Mouse (Mus musculus): Measurements from ENCODE around the gene Apoh. TPM values are rescaled to one million over a fixed set of nuclear protein-coding genes. Genes with fewer than 3 reads are reported as not detected.

Gene Apoh
- total and polyA plus RNA-seq, 3 experiments, result 0.95 TPM; not detected in 2

DNA sequence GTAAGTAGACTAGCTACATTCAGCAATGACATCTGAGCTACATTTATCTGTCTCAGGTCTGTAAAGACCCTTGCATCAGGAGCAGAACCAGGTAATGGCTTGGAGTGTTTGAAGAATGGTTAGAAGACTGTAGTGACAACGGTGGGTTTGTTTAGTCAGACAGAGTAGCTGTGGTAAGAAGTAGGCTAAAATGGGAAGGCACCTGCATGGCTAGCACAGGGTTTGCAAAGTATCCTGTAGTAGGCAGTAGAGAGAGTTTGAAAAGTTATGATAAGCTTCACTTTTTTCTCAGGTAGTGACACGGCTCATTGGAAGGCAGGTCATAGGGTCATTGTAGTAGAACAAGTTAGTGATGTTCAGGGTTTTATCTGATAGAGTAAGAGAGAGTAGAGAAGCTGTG, 85.9 kb downstream of the Apoh start:
- no peak overlapping the region for H3K9ac ChIP-seq (ENCODE audit: insufficient read depth, low read depth)
- dilution Hi-C loops (cut with MboI; ENCODE audit: extremely low pct_ligation_motif_present, extremely low pct_unique_long_range_greater_than_20kb, low sequenced_read_pairs), result no loop called here
- H3K9me3 ChIP-seq (replicated peaks; ENCODE audit: low read length), result no peaks in the 10 kb centered on the region
- H3K4me1 ChIP-seq (ENCODE audit: control insufficient read depth in 1 of 2, insufficient read depth in 2 of 2), result peaks cover 0 to 14% of the 10 kb centered on the region in 2 experiments; a peak in 3 of 4 replicates
- in situ Hi-C loops (cut with MboI; ENCODE audit: low pct_ligation_motif_present, low pct_unique_long_range_greater_than_20kb, low sequenced_read_pairs), result no loop called here
- TF ChIP-seq RAD21 (IDR thresholded peaks at IDR 0.05; ENCODE audit: low read depth, low read length) (peak; percentile 5; the same call in 1 of the 2 replicates), CTCF (conservative IDR thresholded peaks at IDR 0.05 in 1 of 2, IDR thresholded peaks at IDR 0.05 in 1 of 2; ENCODE audit: low read depth in 2 of 2, low read length in 2 of 2) (peak; percentile 39 to 54; a peak in 3 of 4 replicates), POLR2AphosphoS2 (IDR thresholded peaks at IDR 0.05; ENCODE audit: low read depth, low read length) (no peak)
- H3K27me3 ChIP-seq (replicated peaks), result peaks cover 29% of the 10 kb centered on the region
- H3K4me2 ChIP-seq (ENCODE audit: insufficient read depth, low read depth, poor library complexity, severe bottlenecking), result no peak overlapping the region
- DNase-seq (ENCODE audit: extremely low read depth), result peak; percentile 23
- no peaks in the 10 kb centered on the region for H3K79me2 ChIP-seq (replicated peaks; ENCODE audit: control insufficient read depth, extremely low read depth, insufficient read depth, poor library complexity, severe bottlenecking)
- no peak overlapping the region for H3K27ac ChIP-seq (ENCODE audit: insufficient read depth, low read depth)
- no peaks in the 10 kb centered on the region for H3K36me3 ChIP-seq (replicated peaks in 1 of 2; ENCODE audit: control insufficient read depth in 1 of 2, insufficient read depth in 1 of 2, low read length in 1 of 2)
- H3K4me3 ChIP-seq (replicated peaks in 1 of 3; ENCODE audit: low read depth in 2 of 3, low read length in 2 of 3, poor library complexity in 1 of 3), result no peak overlapping the region

GRCm38 (mm10) chr11:108443893-108444563, 100.9 kb downstream of the Apoh start:
- Histone ChIP-seq H3K4me2 (ENCODE audit: insufficient read depth, low read depth, poor library complexity, severe bottlenecking) (no peak overlapping the region), H3K27me3 (replicated peaks) (no peaks in the 10 kb centered on the region), H3K36me3 (replicated peaks in 1 of 2; ENCODE audit: control insufficient read depth in 1 of 2, insufficient read depth in 1 of 2, low read length in 1 of 2) (no peaks in the 10 kb centered on the region), H3K27ac (ENCODE audit: insufficient read depth, low read depth) (no peak overlapping the region), H3K9me3 (replicated peaks; ENCODE audit: low read length) (no peaks in the 10 kb centered on the region), H3K9ac (ENCODE audit: insufficient read depth, low read depth) (no peak overlapping the region), H3K79me2 (replicated peaks; ENCODE audit: control insufficient read depth, extremely low read depth, insufficient read depth, poor library complexity, severe bottlenecking) (no peaks in the 10 kb centered on the region), H3K4me3 (replicated peaks in 1 of 3; ENCODE audit: low read depth in 2 of 3, low read length in 2 of 3, poor library complexity in 1 of 3) (no peak overlapping the region), H3K4me1 (ENCODE audit: control insufficient read depth in 1 of 2, insufficient read depth in 2 of 2) (no peaks in the 10 kb centered on the region)
- dilution Hi-C loops (cut with MboI; ENCODE audit: extremely low pct_ligation_motif_present, extremely low pct_unique_long_range_greater_than_20kb, low sequenced_read_pairs), result no loop called here
- DNase-seq (ENCODE audit: extremely low read depth), result no peak
- TF ChIP-seq NRF1 (IDR thresholded peaks at IDR 0.05; ENCODE audit: low read depth, low read length) (no peak), E2F4 (IDR thresholded peaks at IDR 0.05; ENCODE audit: insufficient replicate concordance, low read depth, low read length) (no peak), RCOR1 (conservative IDR thresholded peaks at IDR 0.05; ENCODE audit: low read depth, low read length) (no peak), SIN3A (IDR thresholded peaks at IDR 0.05; ENCODE audit: low read length) (no peak), ZKSCAN1 (IDR thresholded peaks at IDR 0.05; ENCODE audit: borderline replicate concordance, low read depth, low read length) (no peak), MAFK (IDR thresholded peaks at IDR 0.05; ENCODE audit: insufficient replicate concordance, low read length) (no peak), NELFE (IDR thresholded peaks at IDR 0.05; ENCODE audit: low read depth, low read length) (no peak), USF2 (conservative IDR thresholded peaks at IDR 0.05; ENCODE audit: low read depth, low read length) (no peak), MYC (IDR thresholded peaks at IDR 0.05; ENCODE audit: low read depth, low read length) (no peak), POLR2A (IDR thresholded peaks at IDR 0.05; ENCODE audit: low read depth, low read length) (no peak), KAT2A (IDR thresholded peaks at IDR 0.05; ENCODE audit: insufficient replicate concordance, low read length) (no peak), BHLHE40 (IDR thresholded peaks at IDR 0.05; ENCODE audit: low read depth, low read length) (no peak), HCFC1 (IDR thresholded peaks at IDR 0.05; ENCODE audit: low read depth, low read length) (no peak)
- in situ Hi-C loops (cut with MboI; ENCODE audit: low pct_ligation_motif_present, low pct_unique_long_range_greater_than_20kb, low sequenced_read_pairs), result no loop called here

All from CH12.LX (cell line).